Mouse (Mus musculus): ENCODE measurements around the gene Arhgap36. TPM values are rescaled to one million over a fixed set of nuclear protein-coding genes. Genes with fewer than 3 reads are reported as not detected.

Arhgap36 gene
- total and polyA plus RNA-seq, 3 experiments = not detected

GRCm38 (mm10) chrX:49470287-49471054 lies 6.7 kb downstream of the Arhgap36 start:
- H3K4me1 ChIP-seq (ENCODE audit: control insufficient read depth in 1 of 2, insufficient read depth in 2 of 2, low read length in 2 of 2) = no peaks in the 10 kb centered on the region
- H3K9ac ChIP-seq (ENCODE audit: control insufficient read depth, low read depth, low read length, poor library complexity, severe bottlenecking) = no peak overlapping the region

GRCm38 (mm10) chrX:49479968-49480809 lies 16.4 kb downstream of the Arhgap36 start:
- Histone ChIP-seq H3K27ac (ENCODE audit: control insufficient read depth, low read depth, low read length) (no peak overlapping the region), H3K9me3 (replicated peaks; ENCODE audit: insufficient read depth, low read length) (no peaks in the 10 kb centered on the region), H3K79me2 (ENCODE audit: control insufficient read depth, insufficient read depth, low read length, poor library complexity) (no peaks in the 10 kb centered on the region), H3K27me3 (ENCODE audit: control insufficient read depth in 1 of 2, insufficient read depth in 2 of 2, low read length in 2 of 2) (no peaks in the 10 kb centered on the region), H3K9ac (ENCODE audit: control insufficient read depth, low read depth, low read length, poor library complexity, severe bottlenecking) (no peak overlapping the region), H3K4me1 (ENCODE audit: control insufficient read depth in 1 of 2, insufficient read depth in 2 of 2, low read length in 2 of 2) (no peaks in the 10 kb centered on the region), H3K4me3 (ENCODE audit: control insufficient read depth in 1 of 2, insufficient read depth in 1 of 2, low read depth in 2 of 2, low read length in 2 of 2) (no peak overlapping the region), H3K36me3 (ENCODE audit: control insufficient read depth in 1 of 2, insufficient read depth in 2 of 2, low read length in 2 of 2) (no peaks in the 10 kb centered on the region)
- TF ChIP-seq TAL1 (IDR thresholded peaks at IDR 0.05; ENCODE audit: low read length) = no peak
- TF ChIP-seq RAD21 (IDR thresholded peaks at IDR 0.05; ENCODE audit: low read depth, low read length) = no peak
- TF ChIP-seq MYB (IDR thresholded peaks at IDR 0.05; ENCODE audit: low read depth, low read length) = no peak
- TF ChIP-seq JUND (IDR thresholded peaks at IDR 0.05; ENCODE audit: low read depth, low read length) = no peak
- TF ChIP-seq TCF12 (IDR thresholded peaks at IDR 0.05; ENCODE audit: low read depth, low read length) = no peak
- TF ChIP-seq EP300 (IDR thresholded peaks at IDR 0.05; ENCODE audit: low read depth in 1 of 2, low read length in 2 of 2) = no peak
- no peak for DNase-seq (ENCODE audit: low read depth, low spot score)

More at GRCm38 (mm10) chrX:49470287-49471054, 6.7 kb downstream of the Arhgap36 start:
- H3K36me3 ChIP-seq (ENCODE audit: control insufficient read depth in 1 of 2, insufficient read depth in 2 of 2, low read length in 2 of 2) = no peaks in the 10 kb centered on the region
- no peaks in the 10 kb centered on the region for H3K9me3 ChIP-seq (replicated peaks; ENCODE audit: insufficient read depth, low read length)
- no peak overlapping the region for H3K27ac ChIP-seq (ENCODE audit: control insufficient read depth, low read depth, low read length)
- TF ChIP-seq RCOR1 (IDR thresholded peaks at IDR 0.05; ENCODE audit: low read depth, low read length) (no peak), CTCF (IDR thresholded peaks at IDR 0.05 in 2 of 3, conservative IDR thresholded peaks at IDR 0.05 in 1 of 3; ENCODE audit: control insufficient read depth in 1 of 3, insufficient read depth in 1 of 3, low read depth in 2 of 3, low read length in 3 of 3, poor library complexity in 1 of 3, severe bottlenecking in 1 of 3) (no peak), MEF2A (IDR thresholded peaks at IDR 0.05; ENCODE audit: extremely low read depth, insufficient replicate concordance, low read depth, low read length, poor library complexity, severe bottlenecking) (no peak), NRF1 (IDR thresholded peaks at IDR 0.05; ENCODE audit: insufficient read depth, low read depth, low read length, poor library complexity, severe bottlenecking) (no peak), MAFK (IDR thresholded peaks at IDR 0.05; ENCODE audit: borderline replicate concordance, low read depth, low read length) (no peak), POLR2A (IDR thresholded peaks at IDR 0.05; ENCODE audit: control insufficient read depth in 1 of 2, insufficient read depth in 1 of 2, low read depth in 1 of 2, low read length in 2 of 2, poor library complexity in 1 of 2) (no peak), TBP (IDR thresholded peaks at IDR 0.05; ENCODE audit: low read depth, low read length) (no peak), MAX (IDR thresholded peaks at IDR 0.05; ENCODE audit: low read length) (no peak), ZNF384 (IDR thresholded peaks at IDR 0.05; ENCODE audit: low read depth, low read length) (no peak), CHD1 (IDR thresholded peaks at IDR 0.05; ENCODE audit: low read depth, low read length) (no peak), JUND (IDR thresholded peaks at IDR 0.05; ENCODE audit: low read depth, low read length) (no peak), GABPA (IDR thresholded peaks at IDR 0.05; ENCODE audit: low read depth, low read length) (no peak), SMC3 (IDR thresholded peaks at IDR 0.05; ENCODE audit: low read depth, low read length) (no peak)
- H3K4me3 ChIP-seq (ENCODE audit: control insufficient read depth in 1 of 2, insufficient read depth in 1 of 2, low read depth in 2 of 2, low read length in 2 of 2) = no peak overlapping the region
- H3K79me2 ChIP-seq (ENCODE audit: control insufficient read depth, insufficient read depth, low read length, poor library complexity) = no peaks in the 10 kb centered on the region
- H3K27me3 ChIP-seq (ENCODE audit: control insufficient read depth in 1 of 2, insufficient read depth in 2 of 2, low read length in 2 of 2) = no peaks in the 10 kb centered on the region
- DNase-seq (ENCODE audit: low read depth, low spot score) = no peak
